Mouse (Mus musculus) limb, embryonic 15.5 days (tissue): ENCODE measurements around the gene Gm45713. TPM values are rescaled to one million over a fixed set of nuclear protein-coding genes. Genes with fewer than 3 reads are reported as not detected.
"Not testable (repeated sequence)": the region's sequence is repeated elsewhere in the genome, so short reads cannot be mapped to it uniquely, and the experiment has no call there.

Experiments used
- ATAC-seq: fragments of 200-750 bp; cut with Nextera tagmentation; 2 replicates; pipeline ENCODE4 v1.8.0; 2017; ENCODE audit warnings: low read depth, moderate TSS enrichment; ENCODE audit not compliant: insufficient number of reproducible peaks, low FRiP score, low TSS enrichment
- H3K27ac ChIP-seq: fragments of 300-500 bp; sonication (generic); 2 replicates; pipeline ENCODE4 v1.5.1; 2015; ENCODE audit warnings: moderate library complexity, mild to moderate bottlenecking, inconsistent platforms
- H3K27me3 ChIP-seq: fragments of 300-500 bp; sonication (generic); 2 replicates; pipeline ENCODE4 v1.6.1; 2015; ENCODE audit warnings: inconsistent platforms
- H3K36me3 ChIP-seq: fragments of 300-500 bp; sonication (generic); 2 replicates; pipeline ENCODE4 v1.6.1; 2015; ENCODE audit warnings: inconsistent platforms
- H3K4me1 ChIP-seq: fragments of 300-500 bp; sonication (generic); 2 replicates; pipeline ENCODE4 v1.6.1; 2015; ENCODE audit warnings: inconsistent platforms
- H3K4me2 ChIP-seq: fragments of 300-500 bp; sonication (generic); 2 replicates; pipeline ENCODE4 v1.6.1; 2015; ENCODE audit warnings: mild to moderate bottlenecking, inconsistent platforms
- H3K4me3 ChIP-seq: fragments of 300-500 bp; sonication (generic); 2 replicates; pipeline ENCODE4 v1.5.1; 2015; ENCODE audit warnings: mild to moderate bottlenecking, inconsistent platforms
- H3K9ac ChIP-seq: fragments of 300-500 bp; sonication (generic); 2 replicates; pipeline ENCODE4 v1.6.1; 2015; ENCODE audit warnings: inconsistent platforms
- H3K9me3 ChIP-seq: fragments of 300-500 bp; sonication (generic); 2 replicates; pipeline ENCODE4 v1.6.1; 2016; ENCODE audit warnings: inconsistent platforms
- WGBS: fragments of 180-500 bp; shearing (Covaris S2); methylation state at CpG from one replicate; pipeline ENCODE4 v1.1.7; 2015; 5-methylcytosine and 5-hydroxymethylcytosine counted together
- polyA plus RNA-seq: library from polyadenylated mRNA; unstranded; fragments of >200 nt; fragmentation: Nextera tagmentation; extraction: Ambion mirVana; gene quantifications from 2 replicates; pipeline ENCODE4 v1.2.1, GENCODE M21; 2015

The Gm45713 gene
- polyA plus RNA-seq, 1 experiment from 2014 or later: not detected

- Histone ChIP-seq H3K4me1 (peaks cover 14% of the 10 kb centered on the region; the same call in 1 of the 2 replicates), H3K36me3 (peaks cover 18% of the 10 kb centered on the region), H3K4me2 (peak overlapping the region; percentile 58; the same call in 1 of the 2 replicates), H3K4me3 (peak overlapping the region; percentile 78; the same call in 1 of the 2 replicates), H3K27ac (0 out of 2 replicates have a peak overlapping the region, but pooled peaks have one; percentile 99)
- H3K27me3 ChIP-seq, H3K9me3 ChIP-seq, ATAC-seq, H3K9ac ChIP-seq: not testable (repeated sequence)
- 96% methylated on average over 2 of the region's 2 CpGs for WGBS
Measured at GRCm38 (mm10) chr7:45153052-45153451, 17.0 kb upstream of the Gm45713 start.

GRCm38 (mm10) chr7:45151303-45151702, 15.3 kb upstream of the Gm45713 start:
- Histone ChIP-seq H3K27me3 (no peaks in the 10 kb centered on the region), H3K4me3 (no peak overlapping the region), H3K27ac (no peak overlapping the region), H3K4me1 (peaks cover 14% of the 10 kb centered on the region; the same call in 1 of the 2 replicates), H3K36me3 (peaks cover 26% of the 10 kb centered on the region), H3K4me2 (no peak overlapping the region), H3K9me3 (no peaks in the 10 kb centered on the region), H3K9ac (no peak overlapping the region)
- 33% methylated on average over 11 of the region's 11 CpGs for WGBS
- ATAC-seq: no peak

- ATAC-seq: no peak
- peaks cover 11% of the 10 kb centered on the region; the same call in 1 of the 2 replicates for H3K4me1 ChIP-seq
- no peak overlapping the region for H3K4me2 ChIP-seq
- H3K9ac ChIP-seq: no peak overlapping the region
- H3K4me3 ChIP-seq: no peak overlapping the region
- H3K27me3 ChIP-seq: no peaks in the 10 kb centered on the region
- WGBS: 42% methylated on average over 4 of the region's 4 CpGs
- no peaks in the 10 kb centered on the region for H3K9me3 ChIP-seq
- peaks cover 36% of the 10 kb centered on the region for H3K36me3 ChIP-seq
- no peak overlapping the region for H3K27ac ChIP-seq
Measured at GRCm38 (mm10) chr7:45150321-45150720, 14.3 kb upstream of the Gm45713 start.

GRCm38 (mm10) chr7:45149545-45149944, 13.5 kb upstream of the Gm45713 start:
- Histone ChIP-seq H3K27me3 (no peaks in the 10 kb centered on the region), H3K4me2 (no peak overlapping the region), H3K4me3 (no peak overlapping the region), H3K9me3 (no peaks in the 10 kb centered on the region), H3K4me1 (peaks cover 5% of the 10 kb centered on the region; the same call in 1 of the 2 replicates), H3K9ac (no peak overlapping the region), H3K36me3 (peaks cover 44% of the 10 kb centered on the region), H3K27ac (no peak overlapping the region)
- ATAC-seq: no peak
- 74% methylated on average over 6 of the region's 6 CpGs for WGBS

- H3K27me3 ChIP-seq: no peaks in the 10 kb centered on the region
- 58% methylated on average over 4 of the region's 4 CpGs for WGBS
- peaks cover 4% of the 10 kb centered on the region; the same call in 1 of the 2 replicates for H3K4me1 ChIP-seq
- no peak overlapping the region for H3K27ac ChIP-seq
- no peak overlapping the region for H3K9ac ChIP-seq
- H3K4me3 ChIP-seq: no peak overlapping the region
- peaks cover 53% of the 10 kb centered on the region for H3K36me3 ChIP-seq
- no peaks in the 10 kb centered on the region for H3K9me3 ChIP-seq
- no peak overlapping the region for H3K4me2 ChIP-seq
- ATAC-seq: no peak
Measured at GRCm38 (mm10) chr7:45148534-45149098, 12.6 kb upstream of the Gm45713 start.

- H3K36me3 ChIP-seq: peaks cover 60% of the 10 kb centered on the region
- no peak overlapping the region for H3K4me3 ChIP-seq
- 88% methylated on average over 11 of the region's 11 CpGs for WGBS
- H3K9ac ChIP-seq: no peak overlapping the region
- ATAC-seq: no peak
- H3K9me3 ChIP-seq: no peaks in the 10 kb centered on the region
- no peaks in the 10 kb centered on the region for H3K27me3 ChIP-seq
- H3K4me2 ChIP-seq: no peak overlapping the region
- H3K27ac ChIP-seq: no peak overlapping the region
- H3K4me1 ChIP-seq: no peaks in the 10 kb centered on the region
Measured at GRCm38 (mm10) chr7:45147899-45148298, 11.9 kb upstream of the Gm45713 start.

GRCm38 (mm10) chr7:45147267-45147666, 11.2 kb upstream of the Gm45713 start:
- Histone ChIP-seq H3K27ac (no peak overlapping the region), H3K4me3 (no peak overlapping the region), H3K9me3 (no peaks in the 10 kb centered on the region), H3K36me3 (peaks cover 66% of the 10 kb centered on the region), H3K4me2 (no peak overlapping the region), H3K4me1 (no peaks in the 10 kb centered on the region), H3K9ac (no peak overlapping the region), H3K27me3 (no peaks in the 10 kb centered on the region)
- 91% methylated on average over 11 of the region's 11 CpGs for WGBS
- no peak for ATAC-seq

- Histone ChIP-seq H3K9ac (no peak overlapping the region), H3K4me3 (no peak overlapping the region), H3K27me3 (no peaks in the 10 kb centered on the region), H3K27ac (no peak overlapping the region), H3K4me1 (no peaks in the 10 kb centered on the region), H3K4me2 (no peak overlapping the region), H3K36me3 (peaks cover 72% of the 10 kb centered on the region), H3K9me3 (no peaks in the 10 kb centered on the region)
- ATAC-seq: no peak
- WGBS: 92% methylated on average over 8 of the region's 8 CpGs
Measured at GRCm38 (mm10) chr7:45145460-45145859, 9.4 kb upstream of the Gm45713 start.

- Histone ChIP-seq H3K36me3 (peaks cover 72% of the 10 kb centered on the region), H3K4me2 (no peak overlapping the region), H3K4me1 (no peaks in the 10 kb centered on the region; the same call in 1 of the 2 replicates), H3K27me3 (no peaks in the 10 kb centered on the region), H3K9me3 (no peaks in the 10 kb centered on the region), H3K9ac (no peak overlapping the region), H3K4me3 (no peak overlapping the region), H3K27ac (no peak overlapping the region)
- 85% methylated on average over 13 of the region's 13 CpGs for WGBS
- ATAC-seq: no peak
Measured at GRCm38 (mm10) chr7:45144368-45145174, 8.5 kb upstream of the Gm45713 start.

GRCm38 (mm10) chr7:45141914-45142313, 5.9 kb upstream of the Gm45713 start:
- no peak overlapping the region for H3K27ac ChIP-seq
- no peak overlapping the region for H3K4me3 ChIP-seq
- no peak for ATAC-seq
- H3K9ac ChIP-seq: no peak overlapping the region
- H3K36me3 ChIP-seq: peaks cover 52% of the 10 kb centered on the region
- H3K27me3 ChIP-seq: no peaks in the 10 kb centered on the region
- no peaks in the 10 kb centered on the region; the same call in 1 of the 2 replicates for H3K4me1 ChIP-seq
- H3K4me2 ChIP-seq: no peak overlapping the region
- H3K9me3 ChIP-seq: no peaks in the 10 kb centered on the region
- WGBS: 85% methylated on average over 5 of the region's 5 CpGs

- no peak for ATAC-seq
- no peak overlapping the region for H3K4me2 ChIP-seq
- H3K36me3 ChIP-seq: peaks cover 46% of the 10 kb centered on the region
- H3K9ac ChIP-seq: no peak overlapping the region
- H3K27me3 ChIP-seq: no peaks in the 10 kb centered on the region
- H3K4me1 ChIP-seq: no peaks in the 10 kb centered on the region; the same call in 1 of the 2 replicates
- no peak overlapping the region for H3K4me3 ChIP-seq
- no peaks in the 10 kb centered on the region for H3K9me3 ChIP-seq
- 92% methylated on average over 3 of the region's 3 CpGs for WGBS
- H3K27ac ChIP-seq: no peak overlapping the region
Measured at GRCm38 (mm10) chr7:45141319-45141718, 5.3 kb upstream of the Gm45713 start.
